Mouse (Mus musculus): ENCODE measurements around the gene Otc. TPM values are rescaled to one million over a fixed set of nuclear protein-coding genes. Genes with fewer than 3 reads are reported as not detected.
A peak's percentile ranks its signal among the peaks of the same experiment; 100 is the strongest.

Otc gene
- total RNA-seq (2021), result not detected
- long read RNA-seq, experiment 1, result 0 reads
- long read RNA-seq, experiment 2, result 0 reads

DNA sequence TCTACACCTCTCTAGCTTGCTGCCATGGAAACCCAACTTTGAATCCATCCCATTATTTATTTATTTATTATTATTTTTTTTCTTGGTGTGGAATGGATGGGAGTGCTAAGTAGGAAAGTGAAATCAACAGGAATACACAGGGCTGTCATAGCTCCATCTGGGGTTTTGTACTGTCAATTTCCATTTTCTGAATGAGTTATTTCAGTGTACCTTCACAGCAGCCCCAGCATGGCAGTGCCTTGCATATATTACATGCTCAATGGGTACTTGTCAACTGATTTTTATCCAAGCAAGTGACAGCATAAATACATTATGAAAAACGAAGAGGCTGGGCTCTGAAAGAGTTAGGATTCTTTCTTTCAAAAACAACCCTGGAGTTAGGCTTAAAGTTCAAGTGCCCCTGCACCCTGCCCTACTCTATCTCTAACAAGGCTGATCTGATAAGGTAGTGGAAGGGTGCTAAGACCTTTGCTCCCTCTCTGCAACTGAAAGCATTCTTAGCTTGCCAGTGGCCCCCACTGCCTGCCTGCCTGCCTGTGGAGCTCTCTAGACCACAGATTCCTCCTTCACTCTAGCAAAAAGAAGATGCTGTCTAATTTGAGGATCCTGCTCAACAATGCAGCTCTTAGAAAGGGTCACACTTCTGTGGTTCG lies at the start of gene Otc:
Gene Otc (plus strand): TSS at position 454 of the 653 bp plus-strand sequence.
- DNase-seq (ENCODE audit: low spot score in 2 of 2), result no peak

DNA sequence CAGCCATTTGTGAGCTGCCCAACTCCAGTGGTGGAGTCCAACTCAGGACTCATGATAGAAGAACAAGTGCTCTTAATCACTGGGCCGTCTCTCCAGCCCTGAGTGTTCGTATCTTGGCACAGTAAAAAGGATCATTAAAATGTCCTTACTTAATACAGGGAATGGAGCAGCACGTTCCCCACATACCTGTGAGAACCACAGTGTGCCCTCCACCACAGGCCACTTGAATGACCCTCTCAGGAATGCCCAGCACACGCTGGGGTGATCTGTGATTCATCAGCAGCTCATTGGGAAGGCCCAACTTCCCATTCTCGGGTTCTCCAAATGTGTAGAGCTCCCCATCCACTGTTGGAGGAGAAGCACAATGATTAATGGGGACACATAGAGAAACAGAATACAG lies 46.2 kb upstream of the Otc start:
- DNase-seq (ENCODE audit: low spot score in 2 of 2), result no peak

DNA sequence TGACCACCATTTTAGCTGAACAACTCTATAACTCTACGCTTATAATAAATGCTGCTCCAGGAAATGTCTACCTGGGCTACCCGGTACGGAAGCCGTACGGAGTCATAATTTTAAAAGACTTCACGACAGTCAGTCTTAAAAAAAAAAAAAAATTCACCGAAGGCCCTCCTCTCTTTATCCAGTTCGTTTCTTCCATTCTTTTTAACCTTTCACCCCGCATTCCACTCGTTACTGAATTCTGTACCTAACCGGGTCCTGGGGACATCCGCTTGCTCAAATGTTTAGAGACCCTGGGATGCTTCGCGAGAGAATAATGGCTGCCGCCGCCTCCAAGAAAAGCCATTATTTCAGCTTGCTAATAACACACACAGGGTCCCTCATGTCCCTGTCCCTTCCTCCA lies 36.1 kb upstream of the Otc start:
- no peak for DNase-seq (ENCODE audit: low spot score in 2 of 2)

DNA sequence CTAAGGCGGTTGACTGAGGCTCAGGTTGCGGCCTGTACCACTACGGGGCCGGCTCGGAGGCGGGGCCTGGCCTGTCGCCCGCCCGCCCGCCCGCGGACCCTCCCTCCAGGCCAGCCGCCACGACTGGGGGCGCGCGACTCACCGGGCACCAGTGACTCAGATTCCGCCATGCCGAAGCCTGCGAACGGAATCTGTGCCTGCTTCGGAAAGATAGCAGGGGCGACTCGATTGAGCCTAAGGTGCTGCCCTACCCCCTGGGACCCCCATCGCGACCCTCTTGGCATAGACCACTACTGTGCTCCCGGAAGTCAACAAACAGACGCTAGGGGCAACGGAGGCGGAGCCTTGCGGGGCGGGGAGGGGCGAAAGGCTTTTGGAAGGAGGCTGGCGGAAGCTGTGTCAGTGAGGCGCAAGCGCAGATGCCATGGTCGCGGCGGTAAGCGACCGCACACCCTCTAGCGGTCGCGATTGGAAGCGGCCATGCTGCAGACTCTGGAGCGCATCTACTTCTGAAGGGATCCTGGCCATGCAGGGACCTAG lies 35.6 kb upstream of the Otc start, which contains the start of gene Rpgr:
Gene Rpgr (minus strand): TSS at position 511 of the 540 bp plus-strand sequence.
- DNase-seq (ENCODE audit: low spot score in 2 of 2), result peak; percentile 78 to 79

DNA sequence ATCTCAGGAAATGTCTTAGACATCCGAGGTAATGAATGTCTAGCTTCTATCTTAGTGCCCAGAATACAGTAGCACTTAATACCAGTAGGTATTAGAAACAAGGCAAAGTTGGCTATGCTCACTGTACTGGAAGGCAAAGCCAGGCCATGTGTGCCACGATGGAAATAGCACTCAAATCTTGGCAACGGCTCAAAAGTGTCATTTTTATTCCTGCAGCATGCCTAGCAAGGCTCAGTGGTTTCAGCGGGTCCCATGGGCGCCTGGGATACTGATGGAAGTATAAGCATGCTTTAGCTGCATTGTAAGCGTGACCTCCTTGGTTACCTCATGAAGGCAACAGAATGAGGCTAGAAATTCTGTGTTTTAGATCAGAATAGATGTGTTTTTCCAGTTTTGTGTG lies 32.8 kb upstream of the Otc start:
- DNase-seq (ENCODE audit: low spot score in 2 of 2), result no peak

DNA sequence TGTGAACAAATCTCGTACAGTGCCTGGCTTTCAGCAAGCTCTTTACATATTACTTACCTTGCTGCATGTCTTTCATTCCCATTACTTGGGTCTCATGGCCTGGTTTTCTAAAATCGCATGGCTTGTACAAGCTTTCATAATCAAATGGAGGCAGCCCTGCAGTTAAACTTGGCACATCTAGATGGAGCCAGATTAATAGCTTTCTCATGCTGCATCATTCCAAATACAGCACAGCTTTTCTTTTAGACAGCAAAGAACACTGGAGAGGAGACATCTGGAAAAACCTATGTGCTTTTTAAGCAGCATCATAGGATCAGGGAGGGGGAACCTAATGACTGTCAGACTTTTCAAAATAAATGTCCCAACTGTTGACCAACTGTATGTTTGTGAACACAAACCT lies 19.1 kb upstream of the Otc start:
- DNase-seq (ENCODE audit: low spot score in 2 of 2), result no peak

DNA sequence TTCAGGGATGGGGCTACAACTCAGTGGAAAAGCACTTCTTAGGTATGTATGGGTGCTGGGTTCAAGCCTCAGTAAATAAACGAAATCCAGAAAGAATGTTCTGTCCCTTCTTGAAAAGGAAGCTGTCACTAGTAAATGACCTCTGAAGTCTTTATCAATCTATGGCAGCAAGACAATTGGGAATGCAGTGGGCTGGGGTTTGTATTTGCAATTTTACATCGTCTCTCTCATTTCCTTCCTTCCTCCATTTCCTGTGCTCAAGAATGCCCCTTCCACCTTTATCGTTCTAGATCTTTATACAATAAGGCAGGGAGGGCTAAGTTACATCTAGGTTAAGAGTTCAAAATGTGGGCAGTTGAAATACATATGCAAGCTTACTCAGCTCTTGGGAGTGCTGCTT lies 17.5 kb upstream of the Otc start:
- no peak for DNase-seq (ENCODE audit: low spot score in 2 of 2)

DNA sequence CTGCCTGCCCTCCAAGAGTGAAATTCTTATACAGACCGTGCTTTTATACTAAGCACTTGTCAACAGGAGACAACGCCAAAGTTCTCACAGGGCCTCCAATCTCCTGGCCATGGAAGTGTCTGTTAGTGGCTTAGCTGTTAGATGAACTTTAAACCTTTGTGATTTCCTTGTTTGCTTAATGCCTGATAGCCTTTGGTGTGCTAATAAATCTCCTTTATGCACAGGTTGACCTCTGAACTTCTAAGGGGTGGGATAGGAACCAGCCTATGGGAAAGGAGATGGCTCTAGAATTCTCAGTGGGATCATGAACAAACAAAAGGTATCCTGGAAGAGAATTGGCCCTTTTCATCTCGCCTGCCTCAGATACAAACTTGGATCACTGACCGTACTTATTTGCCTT lies 12.6 kb upstream of the Otc start:
- no peak for DNase-seq (ENCODE audit: low spot score in 2 of 2)

DNA sequence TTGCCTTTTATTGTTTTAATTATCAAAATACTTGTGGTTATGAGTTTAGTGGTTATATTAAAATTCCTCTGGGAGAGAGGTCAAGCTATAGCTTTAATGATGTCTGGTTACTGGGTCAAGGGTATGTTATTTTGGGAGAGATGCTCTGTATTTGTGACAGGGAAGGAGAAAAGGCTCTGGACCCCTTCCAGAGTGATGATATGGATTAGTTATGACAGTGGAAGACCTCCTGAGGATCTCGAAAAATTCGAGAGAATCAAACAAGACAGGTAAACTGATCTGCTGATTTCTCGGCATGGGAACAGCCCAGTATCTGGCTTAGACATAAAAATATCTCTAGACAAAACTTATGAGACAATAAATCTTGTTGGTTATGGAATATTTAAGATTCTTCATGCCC lies 8.2 kb upstream of the Otc start:
- no peak for DNase-seq (ENCODE audit: low spot score in 2 of 2)

DNA sequence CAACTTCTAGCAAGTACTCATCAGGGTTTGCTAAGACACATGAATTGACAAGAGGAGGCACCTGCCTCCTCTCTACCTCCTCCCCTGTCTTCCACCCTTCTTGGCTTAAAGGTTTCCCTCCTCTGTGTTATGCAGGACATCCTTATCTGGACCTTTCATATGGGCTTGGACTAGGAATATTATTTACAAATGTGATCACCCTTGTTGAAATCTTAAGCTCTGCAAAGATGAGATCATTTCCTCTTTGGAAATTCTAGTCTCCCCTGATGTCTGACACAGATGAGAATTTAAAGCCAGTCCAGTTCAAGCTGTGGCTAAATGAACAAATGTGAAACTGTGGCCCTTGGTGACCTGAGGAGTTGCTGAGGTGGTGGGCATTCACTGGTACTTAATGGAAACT lies 748 bp upstream of the Otc start:
- DNase-seq (ENCODE audit: low spot score in 2 of 2), result no peak

DNA sequence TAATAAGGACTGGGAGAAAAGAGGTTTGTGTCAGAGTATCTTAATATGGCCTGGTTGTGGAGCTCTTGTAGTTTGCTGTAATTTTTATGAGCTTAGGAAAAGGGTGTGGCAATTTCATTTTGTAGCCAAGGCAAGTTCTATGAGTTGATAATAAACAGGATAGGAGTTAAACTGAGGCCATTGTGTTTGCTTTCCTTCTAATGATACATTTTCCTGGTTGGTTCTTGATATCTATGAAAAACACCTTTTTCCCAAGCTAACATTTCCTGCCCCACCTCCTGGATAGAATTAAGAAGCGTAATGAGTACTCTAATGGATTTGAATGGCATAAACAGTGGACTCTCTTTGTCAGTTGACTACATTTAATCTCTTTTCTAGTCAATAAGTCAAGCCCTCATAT lies 5.7 kb downstream of the Otc start:
- no peak for DNase-seq (ENCODE audit: low spot score in 2 of 2)

DNA sequence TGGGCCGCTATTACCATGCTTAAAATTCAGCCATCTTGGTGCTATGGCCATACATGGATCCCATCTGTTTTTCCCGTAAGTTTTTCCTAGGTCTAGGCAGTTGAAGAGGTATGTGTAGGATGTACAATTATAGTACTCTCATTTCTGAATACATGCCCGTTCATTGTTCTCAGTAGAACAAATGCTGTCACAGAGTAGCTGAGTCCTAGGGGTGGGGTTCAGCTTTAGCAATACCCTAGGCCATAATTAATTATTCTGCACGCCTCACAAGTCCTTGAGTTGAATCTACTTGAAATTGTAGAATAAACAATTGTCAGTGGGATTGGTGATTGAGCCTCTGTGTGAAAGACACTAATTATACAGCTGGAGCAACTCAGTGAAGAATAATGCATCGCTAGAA lies 6.2 kb downstream of the Otc start:
- DNase-seq (ENCODE audit: low spot score in 2 of 2), result no peak

DNA sequence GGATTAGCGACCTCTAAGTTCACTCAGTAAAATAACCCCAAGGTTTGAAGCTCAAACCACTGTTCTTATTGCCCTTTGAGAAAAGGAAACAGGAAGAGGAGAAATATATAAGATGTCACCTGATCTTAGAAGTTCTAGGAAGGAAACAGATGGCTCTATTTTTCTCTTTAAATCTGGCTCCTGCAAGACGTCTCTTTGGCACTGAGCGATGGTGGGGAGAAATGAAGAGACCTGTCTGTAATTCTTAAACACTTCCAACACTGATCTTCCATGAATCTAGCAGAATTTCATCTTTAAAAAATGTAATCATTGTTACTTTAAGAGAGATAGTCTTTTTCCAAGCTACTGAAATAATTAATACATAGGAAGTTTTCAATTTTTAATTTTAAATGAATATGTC lies 16.2 kb downstream of the Otc start:
- no peak for DNase-seq (ENCODE audit: low spot score in 2 of 2)

DNA sequence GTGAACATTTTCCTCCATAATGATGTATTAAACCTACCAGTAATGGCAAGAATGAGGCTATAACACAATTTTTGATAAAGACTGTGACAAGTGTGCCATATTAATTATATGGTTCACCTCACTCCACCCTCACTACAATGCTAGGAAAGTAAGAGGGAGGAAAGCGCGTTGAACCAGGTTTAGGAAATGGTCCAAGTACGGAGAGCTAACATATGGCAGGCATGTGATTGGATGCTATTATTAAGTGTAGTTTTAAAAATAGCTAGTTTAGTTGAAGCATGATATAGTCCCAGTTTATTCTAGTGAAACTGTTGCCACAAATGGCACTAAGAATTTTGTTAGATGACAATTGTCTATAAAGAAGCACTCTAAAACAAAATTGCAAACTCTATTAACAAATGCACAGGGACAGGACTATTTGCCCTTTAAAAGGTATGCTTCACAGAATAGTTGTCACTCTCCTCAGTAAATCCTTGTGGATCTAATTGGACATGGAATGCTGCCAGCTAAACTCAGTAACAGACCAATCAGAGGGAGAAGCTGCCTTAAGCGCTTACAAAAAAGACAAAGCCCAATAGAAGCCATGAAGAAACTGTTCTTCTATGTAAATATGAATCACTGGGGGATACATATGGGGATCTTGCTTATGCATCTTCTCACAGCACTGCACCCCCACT lies 16.8 kb downstream of the Otc start:
- DNase-seq (ENCODE audit: low spot score in 2 of 2), result no peak

DNA sequence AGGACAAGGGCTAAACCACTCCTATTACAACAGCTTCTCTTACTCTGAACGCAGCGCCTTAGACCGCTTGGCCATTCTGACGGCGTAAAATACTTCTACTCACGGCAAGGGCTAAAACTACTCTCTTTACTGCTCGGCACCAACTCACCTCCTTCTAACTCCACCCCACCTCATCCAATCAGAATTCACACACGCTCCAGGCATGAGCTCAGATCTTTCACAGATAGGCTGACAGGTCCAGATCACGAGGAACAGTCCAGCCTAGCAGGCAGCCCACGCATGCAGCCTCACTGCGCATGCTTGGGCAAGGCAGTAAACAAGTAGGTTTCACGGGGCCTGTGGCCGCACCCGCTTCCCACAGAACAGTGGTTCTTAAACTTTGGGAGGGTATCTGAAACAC lies 45.2 kb downstream of the Otc start:
- DNase-seq (ENCODE audit: low spot score in 2 of 2), result no peak

DNA sequence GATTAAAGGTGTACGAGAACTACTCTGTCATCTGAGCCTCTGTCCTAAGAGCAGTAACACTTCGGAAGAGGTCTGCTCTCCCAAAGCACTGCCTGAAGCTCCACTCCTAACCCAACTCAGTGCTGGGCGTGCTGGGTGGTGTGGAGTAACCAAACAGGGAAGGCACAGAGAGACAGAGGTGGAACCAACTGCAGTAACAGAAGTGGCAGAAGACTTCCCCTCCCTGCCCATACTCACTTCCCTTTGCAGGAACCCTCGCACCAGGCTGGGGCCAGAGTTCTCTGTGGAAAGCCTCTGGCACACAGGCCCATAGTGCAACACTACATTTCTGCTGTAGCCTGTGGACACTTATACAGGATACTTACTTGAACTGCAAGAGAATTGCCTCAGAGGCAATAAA lies 66.1 kb downstream of the Otc start:
- no peak for DNase-seq (ENCODE audit: low spot score in 2 of 2)

DNA sequence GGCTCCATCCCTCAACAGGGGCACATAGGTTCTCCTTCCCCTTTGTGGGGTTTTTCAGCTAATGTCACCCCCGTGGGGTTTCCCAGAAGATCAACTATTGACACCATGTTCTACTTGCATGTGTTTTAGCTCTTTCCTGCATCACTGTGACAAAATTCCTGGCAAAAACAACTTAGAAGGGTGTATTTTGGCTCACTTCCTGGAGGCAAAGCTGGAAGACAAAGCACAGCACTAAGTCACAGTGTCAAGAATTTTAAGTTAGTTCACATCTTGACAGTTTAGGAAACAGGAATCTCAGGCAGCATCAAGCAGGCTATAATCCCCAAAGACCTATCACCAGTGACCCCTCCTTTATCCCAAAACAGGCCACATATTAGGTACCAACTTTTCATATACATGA lies 78.1 kb downstream of the Otc start:
- no peak for DNase-seq (ENCODE audit: low spot score in 2 of 2)

DNA sequence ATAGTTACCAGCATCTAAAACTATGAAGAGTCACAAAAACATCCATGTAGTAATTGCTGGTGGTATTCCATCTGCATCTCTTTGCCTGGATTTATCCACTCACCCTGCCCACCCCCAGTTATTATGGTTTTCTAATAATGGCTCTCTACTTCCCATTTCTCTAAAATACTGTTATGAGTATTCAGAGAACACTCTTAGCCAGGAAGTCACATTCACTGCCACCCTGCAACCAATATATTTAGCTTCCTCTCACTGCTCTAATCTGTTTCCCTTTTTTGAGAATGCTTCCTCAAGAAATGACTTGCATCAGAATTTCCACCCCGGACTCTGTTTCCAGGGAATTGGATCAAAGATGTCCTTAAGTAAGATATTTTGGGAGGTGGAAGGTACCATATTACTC lies 79.6 kb downstream of the Otc start:
- DNase-seq (ENCODE audit: low spot score in 2 of 2), result no peak

DNA sequence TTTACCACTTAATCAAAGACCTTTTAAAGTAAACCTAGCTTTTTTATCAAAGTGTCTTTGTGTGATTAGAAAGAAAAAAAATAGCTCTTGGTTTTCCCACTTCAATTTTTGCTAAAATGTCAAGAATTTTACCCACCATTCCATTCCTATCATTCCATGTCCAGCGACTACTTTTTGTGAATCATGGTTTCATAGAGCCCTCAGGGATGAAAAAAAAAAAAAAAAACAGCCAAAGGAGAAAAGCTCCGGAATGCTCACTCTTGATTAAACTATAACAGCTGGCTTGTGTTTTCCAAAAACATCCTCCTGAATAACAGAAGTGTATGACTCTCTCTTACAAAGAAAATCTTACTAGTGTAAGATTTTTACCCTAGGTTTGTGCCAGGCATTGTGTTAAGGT lies 84.7 kb downstream of the Otc start:
- no peak for DNase-seq (ENCODE audit: low spot score in 2 of 2)

DNA sequence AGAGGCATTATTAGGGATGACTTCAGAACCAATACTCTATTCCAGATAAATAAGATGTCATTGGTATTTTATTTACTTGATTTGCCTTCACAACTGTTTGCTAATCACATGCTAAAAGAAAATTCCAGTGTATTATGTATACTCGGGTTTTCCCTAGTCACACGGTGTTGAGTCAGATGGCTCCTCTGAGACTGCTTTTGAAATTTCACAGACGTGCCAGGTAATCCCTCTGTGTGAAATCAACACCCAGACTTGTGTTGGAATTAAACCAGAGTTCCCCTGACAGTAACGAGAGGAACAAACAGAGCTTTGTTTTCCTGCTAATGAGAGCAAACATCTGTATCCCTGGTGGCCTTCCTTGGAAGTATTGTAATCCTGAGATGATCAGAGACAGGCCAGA lies 103.8 kb downstream of the Otc start:
- no peak for DNase-seq (ENCODE audit: low spot score in 2 of 2)

All from adrenal gland, adult 18-20 months (tissue).